Mouse (Mus musculus): ENCODE measurements around the gene 1110004F10Rik.
A peak's percentile ranks its signal among the peaks of the same experiment; 100 is the strongest.

The 1110004F10Rik gene

DNA sequence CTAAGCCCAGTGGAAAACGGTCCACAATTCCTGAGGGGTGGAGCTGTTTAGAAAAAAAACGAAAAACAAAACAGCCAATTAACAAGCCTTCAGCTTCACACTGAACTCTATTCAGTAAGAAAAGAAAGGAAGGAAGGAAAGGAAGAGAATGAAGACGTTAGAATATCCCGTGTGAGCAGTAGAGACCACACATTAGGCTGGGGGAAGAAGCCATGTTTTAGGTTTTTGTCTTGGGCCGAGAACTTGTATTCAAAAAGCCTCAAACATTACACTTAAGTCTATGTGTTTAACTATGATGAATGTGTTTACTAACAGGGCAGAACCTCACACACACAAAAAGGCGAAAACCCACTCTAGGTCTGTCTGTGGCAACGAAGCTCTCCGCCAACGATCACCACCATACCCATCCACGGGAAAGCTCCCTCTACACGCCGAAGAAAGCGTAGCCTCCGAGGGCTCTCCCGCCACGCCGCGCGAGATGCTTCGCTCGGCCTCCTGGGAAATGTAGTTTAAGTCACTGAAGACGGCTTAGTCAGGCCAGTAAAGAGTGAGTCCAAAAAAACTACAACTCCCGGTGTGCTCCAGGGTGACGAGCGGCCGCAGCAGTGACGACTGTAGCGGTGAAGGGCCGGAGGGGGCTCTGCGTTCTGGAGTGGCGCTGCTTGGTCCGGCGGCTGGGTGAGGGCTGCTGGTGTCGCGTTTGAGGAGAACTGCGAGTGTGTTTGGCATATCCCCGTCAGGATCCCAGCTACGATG lies 53.7 kb downstream of the 1110004F10Rik start:
- DNase-seq (ENCODE audit: low spot score in 2 of 2) = peak; percentile 92 to 94

DNA sequence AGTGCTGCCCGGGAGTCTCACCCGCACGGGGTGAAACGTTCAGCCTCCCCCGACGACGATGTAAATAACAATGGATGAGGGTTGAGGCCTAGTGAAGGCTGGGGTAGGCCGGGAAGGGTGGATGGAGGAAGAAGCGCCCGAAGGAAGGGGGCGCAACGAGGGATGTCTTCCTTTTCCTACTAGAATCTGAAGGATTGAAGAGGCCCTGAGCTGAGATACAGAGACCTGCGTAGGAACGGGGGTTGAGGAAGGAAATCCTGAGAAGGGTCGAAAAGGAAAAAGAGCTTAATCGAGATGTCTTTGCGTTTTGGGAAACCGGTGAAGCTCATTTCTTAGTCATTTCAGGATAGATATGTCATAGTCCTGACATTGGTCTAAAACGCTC lies 54.3 kb downstream of the 1110004F10Rik start:
- DNase-seq (ENCODE audit: low spot score in 2 of 2) = no peak

DNA sequence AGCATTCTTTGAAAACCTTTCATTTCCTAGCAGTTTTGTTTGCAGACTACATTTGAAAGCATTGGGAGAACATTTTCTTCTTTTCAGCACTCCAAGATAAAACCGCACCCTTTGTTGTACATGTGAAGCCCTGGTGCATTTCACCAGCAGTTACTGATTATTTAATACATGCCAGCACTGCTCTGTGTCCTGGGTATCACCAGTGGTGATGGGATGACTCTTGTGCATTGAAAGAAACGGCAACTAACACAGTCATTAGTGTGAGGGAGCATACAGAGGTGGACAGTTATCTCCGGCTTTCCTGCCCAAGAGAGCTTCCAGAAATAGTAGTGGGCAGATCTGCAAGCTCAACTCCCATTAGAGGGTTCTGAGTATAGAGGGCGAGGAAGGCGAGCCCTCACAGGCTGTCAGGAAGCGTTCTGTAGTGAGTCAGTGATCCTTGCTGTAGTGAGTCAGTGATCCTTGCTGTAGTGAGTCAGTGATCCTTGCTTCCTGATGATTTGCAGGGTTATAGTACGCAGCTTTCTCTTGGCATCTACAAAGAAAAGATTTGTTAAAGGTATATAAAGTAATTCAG lies 60.8 kb downstream of the 1110004F10Rik start:
- no peak for DNase-seq (ENCODE audit: low spot score in 2 of 2)

DNA sequence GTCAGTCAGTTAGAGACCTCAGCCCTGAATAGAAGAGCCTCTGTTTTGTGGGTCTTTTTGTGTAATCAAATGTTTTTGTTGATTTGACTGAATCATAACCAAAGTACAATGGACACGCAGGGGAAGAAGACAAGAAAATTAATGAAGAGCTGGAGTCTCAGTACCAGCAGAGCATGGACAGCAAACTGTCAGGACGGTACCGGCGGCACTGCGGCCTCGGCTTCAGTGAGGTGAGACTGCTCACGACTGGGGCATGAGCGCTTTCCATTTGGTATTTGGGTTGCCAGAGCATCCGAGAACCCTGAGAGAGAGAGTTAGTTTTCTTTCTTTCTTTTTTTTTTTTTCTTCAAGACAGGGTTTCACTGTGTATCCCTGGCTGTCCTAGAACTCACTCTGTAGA lies 63.9 kb downstream of the 1110004F10Rik start:
- DNase-seq (ENCODE audit: low spot score in 2 of 2) = peak in 1 of 2 experiments; percentile 55

DNA sequence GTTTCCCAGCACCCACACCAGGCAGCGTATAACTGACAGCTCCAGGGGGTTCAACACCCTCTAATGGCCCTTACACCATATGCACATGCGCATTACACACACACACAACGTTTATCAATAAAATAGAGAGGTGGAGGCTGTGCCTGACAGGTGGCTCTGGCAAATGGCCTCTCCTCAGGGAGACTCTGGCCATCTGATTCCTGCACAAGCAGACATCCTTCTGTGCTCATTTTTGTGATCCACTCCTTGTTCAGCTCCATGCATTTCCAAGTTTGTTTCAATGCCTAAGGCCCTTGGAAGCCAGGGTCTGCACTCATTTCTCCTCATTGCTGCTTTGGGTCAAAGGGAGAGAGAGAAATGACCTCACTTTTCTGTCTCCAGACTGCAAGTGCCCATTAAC lies 71.5 kb downstream of the 1110004F10Rik start:
- no peak for DNase-seq (ENCODE audit: low spot score in 2 of 2)

DNA sequence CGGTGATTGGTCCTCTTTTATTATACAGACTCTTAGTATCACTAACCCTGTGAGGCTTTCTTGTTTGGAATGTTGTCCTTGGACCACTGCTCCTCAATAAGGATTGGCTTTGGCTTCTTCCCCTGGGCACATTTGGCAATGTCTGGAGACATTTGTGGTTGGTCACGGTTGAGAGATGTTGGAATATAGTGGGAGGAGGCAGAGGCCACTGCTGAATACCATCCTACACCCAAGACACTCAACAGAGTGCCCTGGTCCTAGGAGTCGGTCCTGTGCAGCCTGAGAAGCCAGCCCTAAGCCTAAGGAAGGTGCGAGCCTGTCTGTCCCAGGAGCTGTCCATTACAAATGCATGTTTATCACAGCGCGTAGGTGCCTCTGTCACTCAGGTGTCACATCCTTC lies 72.3 kb downstream of the 1110004F10Rik start:
- DNase-seq (ENCODE audit: low spot score in 2 of 2) = no peak

DNA sequence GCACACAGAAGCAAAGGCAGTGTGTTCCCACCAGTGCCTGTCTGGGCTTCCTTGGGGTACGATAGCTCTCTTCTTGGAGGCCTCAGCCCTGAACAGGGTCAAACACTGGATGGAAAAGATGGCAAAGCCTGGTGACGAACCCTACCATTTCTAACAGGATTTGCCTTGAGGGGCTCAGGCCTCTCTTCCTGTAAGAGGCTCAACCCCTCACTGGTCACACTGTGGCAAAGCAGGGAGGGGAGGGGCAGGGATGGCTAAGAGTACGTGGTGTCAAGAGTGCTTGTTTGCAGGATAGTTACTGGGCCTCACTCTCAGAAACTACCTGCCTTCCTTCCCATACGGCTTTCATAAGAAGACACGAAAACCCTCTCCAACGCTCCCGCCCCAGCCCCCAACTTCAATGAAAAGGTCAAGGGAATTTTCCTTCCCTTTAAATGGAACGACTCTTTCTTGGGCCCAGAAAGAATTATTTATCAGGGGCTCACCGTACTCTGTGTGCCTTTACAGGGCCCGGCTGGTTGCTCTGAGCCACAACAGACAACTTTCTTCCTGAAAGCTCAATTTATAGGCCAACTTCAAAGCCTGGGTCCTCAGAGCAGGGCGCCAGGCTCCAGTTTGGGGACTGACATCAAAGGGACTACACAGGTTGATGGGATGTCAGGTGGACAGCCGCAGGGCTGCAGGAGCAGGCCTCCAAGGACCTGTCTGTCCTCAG lies 76.2 kb downstream of the 1110004F10Rik start:
- DNase-seq (ENCODE audit: low spot score in 2 of 2) = no peak

DNA sequence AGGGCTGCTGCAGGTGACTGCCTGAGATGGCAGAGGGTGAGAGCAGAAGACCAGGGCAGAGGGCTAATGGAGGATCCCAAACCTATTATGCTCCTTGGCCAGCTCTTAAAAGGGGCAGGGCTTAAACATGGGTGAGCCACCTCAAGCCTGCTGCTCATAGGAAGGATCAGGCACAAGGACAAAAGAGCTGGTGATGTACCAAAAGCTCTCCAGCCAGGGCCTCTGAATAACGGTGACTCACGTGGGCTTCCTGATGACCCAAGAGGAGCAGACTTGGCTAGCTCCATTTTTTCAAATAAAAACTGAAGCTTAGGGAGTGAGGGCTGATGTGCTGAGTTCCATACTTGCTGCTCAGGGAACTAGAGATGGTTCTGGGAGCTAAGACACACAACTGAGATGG lies 76.8 kb downstream of the 1110004F10Rik start:
- no peak for DNase-seq (ENCODE audit: low spot score in 2 of 2)

DNA sequence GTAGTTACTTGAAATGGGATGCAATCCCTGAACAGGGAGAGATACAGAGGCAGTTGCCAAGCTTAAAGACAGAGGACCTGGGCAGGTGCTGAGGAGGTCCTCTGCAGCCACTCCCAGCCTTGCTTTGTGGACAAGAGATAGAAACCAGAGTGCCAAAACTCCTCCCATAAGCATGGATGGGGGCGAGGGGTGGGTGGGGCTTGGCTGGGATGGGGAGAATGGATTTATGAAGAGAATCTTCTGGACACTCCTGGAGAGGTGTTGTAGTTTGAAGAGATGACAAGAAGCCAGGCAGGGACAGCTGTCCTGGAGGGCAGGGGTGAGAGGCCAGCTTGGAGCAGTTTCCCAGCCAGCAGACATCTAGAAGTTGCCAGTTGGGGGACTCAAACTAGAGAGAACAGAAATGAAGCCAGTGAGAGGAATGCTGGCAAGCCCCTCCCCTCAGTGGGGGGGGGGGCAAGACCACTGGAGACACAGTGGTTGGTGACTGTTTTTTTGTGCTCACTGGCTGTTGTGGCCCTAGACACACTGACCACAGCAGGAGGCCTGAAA lies 80.2 kb downstream of the 1110004F10Rik start:
- DNase-seq (ENCODE audit: low spot score in 2 of 2) = no peak

DNA sequence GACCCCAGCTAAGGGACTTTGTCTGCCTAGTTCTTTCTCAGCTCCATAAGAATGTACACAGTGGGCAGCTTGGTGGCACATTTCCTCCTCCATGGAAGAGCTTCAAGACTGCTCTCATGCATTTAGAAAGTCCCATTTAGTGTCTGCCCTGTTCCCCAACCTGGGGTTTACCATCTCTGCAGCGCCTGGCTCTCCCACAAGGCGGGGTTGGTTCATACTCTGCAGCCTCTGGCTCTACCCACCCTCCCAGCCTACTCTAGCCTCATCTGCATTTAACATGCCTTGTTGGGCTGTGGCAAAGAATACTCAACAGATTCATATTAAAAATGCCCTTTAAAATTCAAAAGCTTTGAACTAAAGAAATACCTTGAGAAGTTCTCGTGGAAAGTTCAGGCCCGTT lies 81.5 kb downstream of the 1110004F10Rik start:
- DNase-seq (ENCODE audit: low spot score in 2 of 2) = no peak

DNA sequence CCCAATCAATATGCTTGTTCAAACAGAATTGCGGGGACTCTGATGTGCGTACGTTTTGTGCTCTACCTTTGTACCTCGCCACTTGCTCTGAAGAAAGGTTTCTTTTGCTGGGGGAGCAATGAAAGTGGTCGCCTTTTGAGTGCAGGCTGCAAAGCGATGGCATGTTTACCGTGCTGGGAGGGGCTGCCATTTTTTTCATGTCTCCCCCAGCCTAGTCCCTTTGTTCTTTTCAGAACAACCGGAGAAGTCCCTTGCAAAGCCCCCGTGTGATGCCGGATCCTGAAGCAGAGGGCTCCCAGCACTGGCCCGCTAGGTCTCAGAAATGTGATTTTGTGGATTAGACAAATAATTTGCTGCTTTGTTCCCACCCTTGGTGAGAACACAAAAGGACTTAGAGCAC lies 82.0 kb downstream of the 1110004F10Rik start:
- DNase-seq (ENCODE audit: low spot score in 2 of 2) = no peak

DNA sequence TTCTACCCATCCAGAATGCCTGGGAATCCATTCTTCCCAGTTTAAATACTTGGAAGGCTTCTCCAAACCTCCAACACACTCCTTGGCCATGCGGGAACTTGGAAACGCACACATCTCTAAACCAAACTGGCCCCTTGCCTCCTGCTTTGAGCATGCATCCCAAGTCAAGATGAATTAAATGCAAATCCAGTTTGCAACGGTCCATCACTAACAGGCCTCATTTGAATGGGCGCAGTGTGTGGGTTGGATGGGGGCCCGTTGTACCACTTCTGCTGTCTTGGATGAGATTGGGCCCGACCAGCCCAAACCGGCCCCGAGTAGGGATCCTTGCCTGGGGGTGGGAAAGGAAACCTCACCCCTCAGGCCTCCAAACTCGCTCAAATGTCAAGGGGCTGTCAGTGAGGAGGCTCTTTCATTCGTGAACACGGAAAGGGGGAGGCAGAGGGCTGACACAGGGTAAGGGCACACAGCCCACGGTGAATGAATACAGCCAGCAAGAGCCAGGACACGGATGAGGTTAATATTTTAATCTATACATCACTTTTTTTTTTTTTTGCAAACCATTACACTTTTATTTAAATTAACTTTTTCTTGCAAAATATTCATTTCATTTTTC lies 83.9 kb downstream of the 1110004F10Rik start:
- no peak for DNase-seq (ENCODE audit: low spot score in 2 of 2)

DNA sequence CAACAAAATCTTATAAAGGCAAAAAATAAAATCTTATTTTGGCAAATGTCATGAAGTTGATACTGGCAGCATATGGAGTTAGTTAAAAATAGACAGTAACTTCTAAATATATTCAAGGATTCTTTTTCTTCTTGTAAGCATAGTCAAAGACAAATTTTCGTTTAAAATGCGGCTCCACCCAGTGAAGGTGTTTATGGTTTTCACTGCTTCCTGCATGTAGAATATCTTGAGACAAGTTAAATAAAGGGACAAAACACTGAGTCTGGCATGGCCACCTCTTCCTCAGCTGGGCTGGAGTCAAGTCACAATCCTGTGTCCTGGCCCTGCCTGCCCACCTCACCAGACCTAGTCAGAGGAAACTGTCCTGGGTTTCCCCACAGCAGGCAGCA lies 84.4 kb downstream of the 1110004F10Rik start:
- no peak for DNase-seq (ENCODE audit: low spot score in 2 of 2)

DNA sequence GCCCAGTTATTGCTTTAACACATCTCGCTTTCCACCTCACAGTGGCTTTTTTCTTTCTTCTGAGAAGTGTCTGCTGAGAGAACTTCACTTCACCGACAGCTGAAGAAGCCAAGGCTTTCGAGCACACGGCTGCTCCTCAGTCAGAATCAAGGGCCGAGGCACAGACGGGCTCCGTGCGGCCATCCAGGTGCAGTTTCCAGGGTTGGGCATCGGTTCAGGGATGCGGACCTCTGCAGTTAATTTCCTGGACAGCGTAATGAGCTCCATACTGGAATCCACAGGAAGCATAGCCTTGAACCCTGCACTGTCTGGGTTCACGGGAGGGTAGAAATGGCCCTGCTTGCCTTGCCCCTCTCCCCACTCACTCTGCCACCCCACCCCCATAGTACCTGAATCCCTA lies 84.9 kb downstream of the 1110004F10Rik start:
- DNase-seq (ENCODE audit: low spot score in 2 of 2) = no peak

DNA sequence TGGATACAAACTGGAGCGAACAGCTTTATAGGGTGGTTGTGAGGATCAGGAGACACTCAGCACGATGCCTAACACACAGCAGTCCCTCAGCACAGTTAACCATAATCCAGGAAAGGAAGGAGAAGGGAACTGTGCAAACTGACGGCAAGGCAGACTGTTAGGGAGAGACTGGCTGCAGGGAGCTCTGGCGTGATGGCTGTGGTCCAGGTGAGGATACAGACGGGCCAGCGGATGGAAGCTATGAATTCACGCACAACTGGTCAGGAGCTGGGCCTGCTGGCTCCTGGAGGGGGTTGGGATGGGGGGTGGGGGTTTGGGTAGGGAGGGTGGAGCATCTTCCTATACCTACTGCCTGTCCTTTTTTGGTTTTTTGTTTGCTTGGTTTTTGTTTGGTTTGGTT lies 86.5 kb downstream of the 1110004F10Rik start:
- DNase-seq (ENCODE audit: low spot score in 2 of 2) = no peak

DNA sequence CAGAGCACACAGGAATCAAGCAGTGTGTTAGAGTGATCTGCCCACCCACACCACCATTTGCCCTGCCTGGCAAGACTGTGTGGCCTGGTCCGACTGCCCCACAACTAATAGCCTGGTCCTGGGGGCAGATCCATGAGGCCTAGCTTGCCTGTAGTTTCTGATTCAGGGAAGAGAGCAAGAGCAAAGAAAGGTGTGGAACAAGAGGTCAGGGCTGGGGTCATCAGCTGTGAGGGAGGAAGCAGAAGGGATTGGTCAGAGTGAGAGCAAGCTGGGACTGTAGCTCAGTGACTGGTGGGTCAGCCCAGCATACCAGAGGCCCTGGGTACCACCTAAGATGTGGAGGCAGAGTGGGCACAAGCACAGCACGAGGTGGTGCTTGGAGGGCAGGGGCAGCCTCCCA lies 87.9 kb downstream of the 1110004F10Rik start:
- no peak for DNase-seq (ENCODE audit: low spot score in 2 of 2)

DNA sequence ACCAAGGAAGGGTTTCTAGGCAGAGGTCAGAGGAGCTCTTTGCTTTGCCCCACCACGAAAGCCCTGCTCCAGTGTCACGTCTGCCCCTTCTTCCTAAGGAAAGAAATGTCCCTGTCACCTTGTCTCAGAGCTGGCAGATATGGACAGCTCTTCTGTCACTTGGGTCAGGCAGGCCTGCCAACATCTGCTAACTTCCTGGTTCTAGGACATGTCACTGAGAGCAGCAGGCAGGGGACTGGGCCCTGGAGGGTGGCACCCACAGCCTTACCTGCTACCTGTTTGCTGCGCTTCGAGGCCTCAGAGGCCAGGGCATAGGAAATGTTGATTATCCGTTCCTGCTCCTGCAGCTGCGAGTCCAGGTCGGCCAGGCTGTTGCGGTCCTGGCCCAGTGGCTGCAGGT lies 89.1 kb downstream of the 1110004F10Rik start:
- DNase-seq (ENCODE audit: low spot score in 2 of 2) = no peak

DNA sequence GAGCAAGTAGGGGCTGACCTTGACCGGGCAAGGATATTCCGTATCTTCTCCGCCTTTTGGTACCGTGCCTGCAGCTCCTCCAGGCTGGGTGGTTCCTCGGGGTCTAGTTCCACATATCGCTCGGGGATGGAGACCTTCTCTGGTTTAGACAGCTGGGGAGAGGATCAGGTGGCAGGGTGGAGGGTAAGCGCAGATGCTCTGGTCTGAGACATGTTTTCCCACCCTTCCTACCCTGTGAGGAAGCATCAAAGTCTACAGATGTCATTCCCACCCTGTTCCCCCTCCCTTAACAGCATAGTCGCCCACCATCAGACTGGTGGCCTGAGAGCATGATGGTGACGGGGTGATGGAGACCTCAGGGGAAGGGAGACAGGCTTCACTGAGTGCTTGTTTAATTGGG lies 90.2 kb downstream of the 1110004F10Rik start:
- DNase-seq (ENCODE audit: low spot score in 2 of 2) = no peak

DNA sequence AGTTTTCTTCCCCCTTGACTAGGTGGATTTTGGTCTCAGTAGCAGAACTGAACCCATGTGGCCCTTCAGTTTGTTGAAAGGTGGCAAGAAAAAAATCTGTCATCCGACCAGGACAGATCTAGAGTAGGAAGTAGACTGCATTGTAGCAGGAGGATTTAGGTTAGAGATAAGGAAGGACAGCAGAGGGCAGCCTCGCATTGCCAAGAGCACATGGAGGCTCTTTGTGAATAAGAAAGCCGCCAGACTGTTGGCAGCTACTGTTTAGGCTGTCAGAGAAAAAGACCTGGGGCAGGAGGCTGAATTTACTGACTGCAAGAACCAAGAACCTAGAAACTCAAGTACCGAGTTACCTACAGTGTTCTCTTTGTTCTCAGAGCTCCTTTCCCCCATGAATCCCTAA lies 92.2 kb downstream of the 1110004F10Rik start:
- DNase-seq (ENCODE audit: low spot score in 2 of 2) = no peak

DNA sequence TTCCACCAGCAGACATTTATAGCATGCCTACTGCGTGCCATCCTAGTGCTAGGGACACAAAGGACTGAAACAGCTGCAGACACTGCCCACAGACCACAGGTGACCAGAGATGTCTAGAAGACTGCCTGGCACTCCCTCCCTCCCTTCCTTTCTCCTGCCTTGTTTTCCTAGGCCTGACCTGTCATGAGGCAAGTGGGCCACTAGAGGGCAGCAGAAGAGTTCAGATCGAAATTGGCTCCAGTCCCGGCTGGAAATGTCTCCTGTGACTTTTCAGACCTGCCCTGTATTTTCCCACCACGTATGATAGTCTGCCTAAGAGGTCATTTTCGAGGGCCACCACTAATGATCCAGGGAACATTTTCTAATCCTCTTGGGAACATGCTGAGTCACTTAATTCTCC lies 92.9 kb downstream of the 1110004F10Rik start:
- DNase-seq (ENCODE audit: low spot score in 2 of 2) = peak; percentile 61 to 84

DNA sequence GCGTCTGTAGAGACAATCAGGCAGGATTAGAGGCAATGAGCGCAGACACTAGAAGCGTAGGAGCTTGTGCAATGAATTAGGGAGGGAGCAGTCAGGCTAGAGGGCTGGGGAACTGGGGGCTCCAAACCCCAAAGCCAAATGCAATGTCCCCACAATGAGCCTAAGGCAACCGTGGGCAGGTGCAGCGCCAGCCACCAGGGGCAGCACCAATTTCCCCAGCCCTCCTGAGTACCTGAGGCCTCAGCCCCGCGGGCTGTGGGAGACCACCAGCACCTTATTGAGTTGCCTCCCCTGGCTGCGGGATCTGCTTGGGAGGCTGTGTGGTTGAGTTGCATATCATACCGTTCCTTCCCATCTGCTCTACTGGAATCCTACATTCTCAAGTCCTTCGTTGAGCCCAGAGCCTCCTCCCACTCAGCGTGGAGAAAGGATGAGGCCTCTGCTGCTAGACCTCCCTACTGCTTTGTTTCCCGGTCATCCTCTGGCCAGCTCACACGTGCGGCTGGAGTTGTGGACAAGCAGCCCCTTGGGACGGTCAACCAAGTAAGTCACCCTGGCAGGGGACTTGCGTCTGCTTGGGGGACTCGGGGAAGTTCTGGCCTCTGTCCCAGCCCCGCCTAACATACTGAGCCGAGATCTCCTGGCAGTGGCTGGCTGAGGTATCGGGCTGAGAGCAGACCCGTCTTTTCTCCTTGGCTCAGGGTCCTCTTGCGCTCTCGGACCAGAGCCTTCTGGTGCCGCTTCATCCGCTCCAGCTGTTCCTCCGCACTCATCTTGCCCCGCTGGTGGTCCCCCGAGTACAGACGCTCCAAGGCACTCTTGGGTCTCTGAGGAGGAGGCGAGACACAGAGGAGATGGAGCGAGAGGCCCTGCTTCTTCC lies 95.5 kb downstream of the 1110004F10Rik start:
- no peak for DNase-seq (ENCODE audit: low spot score in 2 of 2)
